Mouse (Mus musculus) kidney, postnatal 14 days (tissue): Measurements from ENCODE around the gene Kcnq5.
A peak's percentile ranks its signal among the peaks of the same experiment; 100 is the strongest.

Source experiments
- DNase-seq: peaks from one replicate; pipeline ENCODE4 v3.0.0; 2022; ENCODE audit warnings: mixed read lengths

Gene Kcnq5

DNA sequence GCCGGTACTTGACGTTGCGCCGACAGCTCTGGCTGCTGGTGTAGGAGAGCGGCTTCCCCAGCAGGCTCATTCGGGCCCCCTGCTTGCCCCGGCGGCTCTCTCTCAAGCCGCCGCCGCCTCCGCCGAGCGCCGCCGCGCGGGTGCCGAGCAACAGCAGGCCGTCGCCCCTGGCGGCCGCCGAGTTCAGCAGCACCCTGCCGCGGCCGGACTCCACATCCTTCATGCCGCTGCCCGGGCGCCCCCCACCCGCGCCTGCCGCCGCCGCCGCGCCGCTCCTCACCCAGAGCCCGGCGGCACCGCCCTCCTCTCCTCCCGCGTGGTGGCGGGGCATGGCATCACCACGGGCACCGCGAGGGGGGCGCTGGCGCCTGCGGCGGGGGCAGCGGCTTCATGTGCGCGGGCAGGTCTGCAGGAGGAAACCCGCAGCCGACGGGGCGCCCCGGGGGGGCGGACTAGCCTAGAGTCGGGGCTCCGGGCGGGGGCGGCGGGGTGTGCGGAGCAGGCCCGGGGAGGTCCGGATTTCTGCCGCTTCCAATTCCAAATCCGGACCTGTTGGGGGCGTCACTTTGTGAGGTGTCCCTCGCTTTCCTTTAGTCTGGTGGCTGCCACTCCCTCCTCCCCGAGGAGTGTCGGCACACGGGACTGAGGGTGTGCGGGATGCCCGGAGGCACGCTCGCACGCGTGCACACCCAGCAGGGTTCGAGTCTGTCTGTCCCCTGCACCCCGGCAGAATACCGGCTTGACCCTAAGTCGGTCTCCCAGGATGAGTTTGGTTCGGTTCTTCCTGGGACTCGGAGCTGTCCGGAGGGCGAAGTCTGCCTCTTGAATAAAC, at the start of gene Kcnq5:
Gene Kcnq5 (minus strand): TSS at position 692 of the 832 bp plus-strand sequence.
- peak; percentile 63 for DNase-seq

DNA sequence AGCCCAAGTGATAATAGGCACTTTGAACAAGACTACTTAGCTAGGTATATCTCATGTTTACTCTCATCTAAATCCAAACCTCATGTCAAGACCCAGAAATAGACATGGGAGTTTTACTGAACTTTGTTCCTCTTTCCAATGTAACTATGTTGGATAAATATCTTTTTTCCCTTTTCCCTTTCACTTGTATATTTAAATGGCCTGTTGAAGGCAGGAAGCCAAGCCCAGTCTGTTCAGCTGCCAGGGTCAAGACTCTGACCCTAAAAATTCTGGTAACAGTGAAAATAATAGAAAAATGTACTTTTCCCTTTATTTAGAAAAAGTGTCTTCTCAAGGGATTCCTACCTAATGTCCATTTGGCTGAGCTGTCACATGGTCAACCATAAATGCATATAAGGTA, 18.0 kb upstream of the Kcnq5 start:
- DNase-seq, result no peak

DNA sequence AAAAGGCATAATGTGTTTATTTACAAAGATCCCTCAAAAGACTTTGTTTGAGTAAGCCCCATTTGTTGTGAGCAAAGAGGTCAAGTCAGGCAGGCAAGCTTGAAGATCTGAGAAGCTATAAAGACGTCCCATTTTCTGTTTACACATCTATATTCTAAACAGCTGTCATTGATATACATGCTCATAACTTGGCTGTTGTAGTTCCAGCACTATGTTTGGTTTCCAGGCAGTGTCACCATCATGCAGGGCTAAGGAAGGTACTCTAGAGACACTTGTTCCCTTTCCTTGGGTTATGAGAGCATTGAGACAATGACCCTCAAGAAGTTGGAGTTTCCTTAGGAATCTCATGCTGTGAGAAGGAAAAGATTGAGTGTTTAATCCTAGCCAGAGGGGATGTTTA, 17.6 kb upstream of the Kcnq5 start:
- no peak for DNase-seq

GRCm38 (mm10) chr1:21974040-21974439, 12.3 kb upstream of the Kcnq5 start:
- no peak for DNase-seq

DNA sequence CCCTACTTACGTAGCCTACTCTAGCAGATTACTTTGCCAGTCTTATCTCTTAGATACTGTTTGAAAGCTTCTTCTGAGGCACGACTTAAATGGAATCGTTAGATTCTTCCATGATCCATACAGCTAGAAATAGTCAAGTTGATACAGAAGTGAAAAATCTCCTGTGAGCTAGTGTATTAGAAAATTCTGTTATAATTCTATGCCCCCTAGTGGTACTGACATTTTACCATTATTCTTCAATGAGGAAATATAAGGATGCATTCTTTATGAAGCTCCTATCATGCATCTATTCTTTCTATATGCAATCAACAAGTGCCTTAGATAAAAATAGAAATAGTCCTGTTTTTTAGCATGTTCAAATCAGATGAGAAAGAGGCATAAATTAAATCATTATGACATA, 5.4 kb upstream of the Kcnq5 start:
- DNase-seq, result no peak

- no peak for DNase-seq
These were observed 1.4 kb upstream of the Kcnq5 start for GRCm38 (mm10) chr1:21962896-21963864.

GRCm38 (mm10) chr1:21962083-21962471, 335 bp upstream of the Kcnq5 start:
- DNase-seq, result peak; percentile 2

DNA sequence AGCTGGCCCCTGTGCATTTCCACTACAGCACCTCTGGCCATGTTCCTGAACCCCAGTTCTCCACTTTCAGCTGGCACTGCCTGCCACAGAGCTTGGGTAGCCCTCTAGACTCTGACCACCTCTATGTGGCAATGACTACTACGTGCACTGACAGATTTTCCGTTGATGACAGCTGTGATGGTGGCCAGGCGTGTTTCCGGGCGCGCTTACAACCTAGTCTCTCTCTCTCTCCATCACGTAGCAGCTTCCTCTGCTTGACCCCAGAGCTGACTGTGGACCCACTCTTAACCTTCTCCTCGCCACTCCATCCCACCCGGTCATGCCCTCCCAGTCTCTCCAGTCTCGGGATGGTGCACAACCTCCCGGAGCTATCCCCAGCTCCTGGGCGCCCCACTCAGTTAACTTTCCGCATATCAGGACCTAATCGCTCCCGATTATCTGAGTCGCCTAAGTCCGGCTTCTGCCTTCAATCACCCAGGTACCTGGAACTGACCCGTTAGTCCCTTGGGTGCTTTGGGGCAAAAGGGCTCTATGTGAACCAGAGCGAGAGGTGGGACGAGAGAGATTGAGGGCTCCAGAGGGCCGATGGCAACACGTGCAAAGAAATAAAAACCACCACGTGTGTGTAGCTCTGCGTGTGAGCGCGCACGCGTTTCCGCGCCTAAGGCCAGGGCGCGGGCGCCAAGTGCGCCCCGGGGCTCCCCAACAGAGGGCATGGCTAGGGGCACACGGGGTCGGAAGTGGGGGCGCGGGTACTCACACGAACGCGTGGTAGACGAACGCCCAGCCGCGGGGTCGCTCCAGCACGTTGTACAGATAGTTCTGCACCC, 1.1 kb downstream of the Kcnq5 start:
- no peak for DNase-seq

- no peak for DNase-seq
These were observed 2.0 kb downstream of the Kcnq5 start for GRCm38 (mm10) chr1:21959648-21960285.

DNA sequence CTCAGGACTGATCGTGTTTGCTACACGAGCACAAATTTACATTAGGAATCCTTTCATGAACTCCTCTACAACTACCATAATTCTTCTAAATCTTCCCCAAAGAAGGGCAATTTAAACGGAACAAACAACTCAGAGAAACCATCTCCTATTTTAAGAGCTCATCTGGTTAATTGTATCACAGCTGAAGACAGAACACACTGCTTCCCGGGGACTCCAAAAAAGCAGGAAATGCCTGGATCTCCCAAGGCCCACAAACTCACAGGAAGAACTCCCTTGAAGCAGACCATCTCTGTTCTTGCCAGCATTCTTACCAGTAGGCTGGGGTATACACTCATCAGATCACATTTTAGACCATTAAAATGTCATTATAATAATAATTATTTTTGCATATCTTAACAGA, 3.7 kb downstream of the Kcnq5 start:
- no peak for DNase-seq

- no peak for DNase-seq
These were observed 20.9 kb downstream of the Kcnq5 start for GRCm38 (mm10) chr1:21940831-21941230.

DNA sequence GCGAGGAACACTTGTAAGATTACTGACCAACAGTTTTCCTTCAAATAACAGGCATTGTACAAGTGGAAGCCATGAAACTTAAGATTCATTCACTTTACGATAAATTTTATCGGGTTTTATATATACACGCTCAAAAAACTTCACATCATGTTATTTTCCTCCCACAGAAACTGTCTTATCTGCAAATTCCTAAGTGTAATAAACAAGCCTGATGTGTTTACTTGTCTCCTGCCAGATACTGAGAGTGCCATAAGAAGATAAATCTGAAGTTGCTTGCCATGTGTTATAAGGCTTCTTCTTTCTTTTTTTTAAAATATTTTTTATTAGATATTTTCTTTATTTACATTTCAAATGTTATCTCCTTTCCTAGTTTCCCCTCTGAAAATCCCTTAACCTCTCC, 34.6 kb downstream of the Kcnq5 start:
- DNase-seq, result no peak

- no peak for DNase-seq
These were observed 38.5 kb downstream of the Kcnq5 start for GRCm38 (mm10) chr1:21923293-21923642.

DNA sequence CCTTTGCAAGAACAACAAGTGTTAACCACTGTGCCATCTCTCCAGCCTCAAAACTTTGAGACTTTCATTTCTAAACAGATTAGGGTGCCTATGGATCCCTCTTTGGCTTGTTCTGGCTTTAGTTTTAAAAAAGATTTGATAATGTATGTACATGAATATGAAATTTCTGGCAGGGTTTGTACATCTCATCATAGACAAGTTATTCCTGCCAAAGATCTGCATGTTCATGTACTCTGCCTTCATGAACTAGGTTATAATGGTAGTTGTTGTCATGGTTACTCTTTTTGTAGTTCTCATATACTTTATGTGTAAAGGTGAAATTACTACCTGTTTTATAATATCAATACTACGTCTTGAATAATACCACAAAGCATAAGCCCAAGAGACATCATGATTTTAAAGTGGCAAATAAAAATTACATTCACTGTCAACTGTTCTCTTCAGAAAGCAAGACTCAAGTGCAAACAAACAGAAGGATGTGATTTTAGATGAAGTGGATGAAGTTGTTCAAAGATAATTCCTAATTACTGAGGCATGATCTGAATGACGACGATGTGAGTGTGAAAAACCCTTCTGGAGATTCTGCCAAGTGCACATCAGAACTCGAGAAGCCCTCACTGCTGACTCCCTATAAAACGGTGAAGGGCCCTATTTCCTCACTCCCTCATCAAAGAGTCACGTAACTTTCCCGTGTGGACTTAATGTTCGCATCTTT, 39.0 kb downstream of the Kcnq5 start:
- no peak for DNase-seq

DNA sequence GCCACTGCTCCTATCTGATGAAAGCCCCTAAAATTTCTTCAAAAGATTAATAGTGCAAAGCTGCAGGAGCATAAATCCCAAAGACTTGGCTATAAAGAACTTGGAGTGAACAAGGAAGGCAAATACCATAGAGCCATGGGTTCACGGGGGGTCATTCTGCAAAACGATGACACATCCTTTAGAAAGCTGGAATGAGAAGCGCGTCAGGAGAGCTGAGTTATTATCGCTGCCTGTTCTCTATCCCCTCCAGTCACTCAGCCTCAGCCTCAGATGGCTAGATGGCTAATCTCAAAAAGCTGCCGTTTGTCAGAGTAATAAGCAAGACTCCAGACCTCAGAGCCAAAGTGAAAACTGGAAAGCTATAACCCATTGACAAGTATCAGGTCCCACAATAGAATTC, 42.5 kb downstream of the Kcnq5 start:
- DNase-seq, result no peak

DNA sequence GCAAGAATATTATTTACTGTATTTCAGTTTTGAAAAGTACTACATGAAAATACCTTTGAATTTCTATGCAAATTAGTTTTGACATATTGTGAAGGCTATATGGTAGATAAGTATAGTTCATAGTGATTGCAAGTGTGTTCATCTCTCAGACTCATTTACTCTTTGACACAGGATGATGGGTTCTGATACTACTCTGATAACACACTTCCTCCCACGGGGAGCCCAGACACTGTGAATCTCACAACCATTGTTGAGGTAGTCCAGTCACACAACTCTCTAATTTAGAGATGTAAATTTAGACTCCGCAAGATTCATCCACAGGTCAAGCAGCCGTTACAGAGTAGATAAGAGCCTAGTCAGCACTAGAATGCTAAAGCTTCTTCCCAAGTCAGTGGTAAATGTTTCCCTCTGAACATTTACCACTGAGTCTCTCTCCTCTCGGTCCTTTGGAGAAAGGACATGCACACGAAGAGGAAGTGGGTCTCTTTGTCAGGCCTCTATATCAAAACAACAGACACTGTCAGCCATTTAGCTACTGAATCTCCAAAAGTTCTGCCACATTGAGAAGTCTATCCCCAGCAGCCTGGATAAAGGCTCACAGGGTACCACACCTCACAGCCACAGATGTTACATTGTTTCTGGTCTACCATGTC, 65.5 kb downstream of the Kcnq5 start:
- no peak for DNase-seq

GRCm38 (mm10) chr1:21883747-21884146, 78.0 kb downstream of the Kcnq5 start:
- no peak for DNase-seq

DNA sequence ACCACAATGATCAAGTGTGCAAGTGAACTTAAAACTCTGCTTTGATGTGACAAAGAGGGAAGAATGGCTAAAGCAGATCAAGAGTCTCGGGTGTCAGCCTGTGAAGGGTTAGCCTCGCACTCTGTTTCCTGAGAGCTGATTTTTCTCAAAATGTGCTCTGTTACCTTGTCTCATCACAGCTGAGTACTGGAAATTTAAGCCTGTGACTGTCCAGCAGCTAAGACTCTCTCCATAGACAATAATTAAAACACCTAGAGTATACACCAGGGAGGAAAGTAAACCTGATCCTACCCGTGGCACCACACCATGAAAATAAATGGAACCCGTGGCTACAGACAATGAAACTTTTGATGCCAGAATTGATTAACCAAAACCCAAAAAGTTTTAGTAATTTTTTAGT, 90.9 kb downstream of the Kcnq5 start:
- DNase-seq, result no peak

GRCm38 (mm10) chr1:21868484-21868883, 93.3 kb downstream of the Kcnq5 start:
- DNase-seq, result no peak

GRCm38 (mm10) chr1:21856399-21856798, 105.3 kb downstream of the Kcnq5 start:
- DNase-seq, result no peak

DNA sequence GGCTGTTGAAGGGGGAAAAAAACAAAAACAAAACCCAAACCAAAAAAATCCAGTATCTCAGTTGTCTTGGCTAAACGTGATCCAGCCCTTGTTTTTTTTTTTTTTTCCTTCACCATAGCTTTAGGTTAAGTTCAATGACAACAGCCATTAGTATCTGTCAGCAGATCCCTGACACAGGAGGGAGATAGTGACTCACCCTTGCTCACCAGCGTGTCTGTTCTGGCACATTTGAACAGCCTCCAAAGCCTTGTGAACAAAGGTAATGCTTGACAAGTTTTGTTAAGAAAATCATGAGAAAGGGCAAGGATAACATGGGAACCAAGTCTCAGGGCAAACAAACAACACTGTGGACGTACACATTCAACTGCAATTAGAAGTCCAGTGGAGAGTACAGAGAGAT, 123.2 kb downstream of the Kcnq5 start:
- no peak for DNase-seq
